Mouse (Mus musculus) embryonic fibroblast, embryonic 13.5 days (primary cell): Measurements from ENCODE around the gene Wdr92. TPM values are rescaled to one million over a fixed set of nuclear protein-coding genes. Genes with fewer than 3 reads are reported as not detected.
"Not testable (repeated sequence)": the region's sequence is repeated elsewhere in the genome, so short reads cannot be mapped to it uniquely, and the experiment has no call there.

Experiments
- H3K27ac ChIP-seq: 2 replicates; pipeline ENCODE4 v1.5.1; 2012; ENCODE audit warnings: low read length, control low read depth, inconsistent platforms; ENCODE audit not compliant: insufficient read depth
- H3K4me1 ChIP-seq: 2 replicates; pipeline ENCODE4 v1.6.1; 2011; ENCODE audit warnings: low read length; ENCODE audit not compliant: control insufficient read depth, insufficient read depth
- H3K4me3 ChIP-seq: 2 replicates; pipeline ENCODE4 v1.5.1; 2011; ENCODE audit warnings: mild to moderate bottlenecking, control low read depth, low read length; ENCODE audit not compliant: insufficient read depth
- CTCF ChIP-seq: IDR thresholded peaks from 2 replicates; pipeline ENCODE4 v1.5.1; 2011; ENCODE audit warnings: mild to moderate bottlenecking, control low read depth, low read length, moderate library complexity, borderline replicate concordance; ENCODE audit not compliant: insufficient read depth
- POLR2A ChIP-seq: IDR thresholded peaks from 2 replicates; pipeline ENCODE4 v1.6.1; 2011; ENCODE audit warnings: low read depth, mild to moderate bottlenecking, control low read depth, low read length, moderate library complexity
- polyA plus RNA-seq: library from polyadenylated mRNA; stranded (reverse); fragments of >200 nt; gene quantifications from 2 replicates; pipeline ENCODE4 v1.2.4, GENCODE M21; 2011; ENCODE audit warnings: low read depth; ENCODE audit not compliant: missing spikeins, insufficient read length

The Wdr92 gene
- polyA plus RNA-seq, 1 experiment, result 20.3 TPM

GRCm38 (mm10) chr11:17200936-17201335, 19.0 kb downstream of the Wdr92 start:
- H3K4me1 ChIP-seq, result no peaks in the 10 kb centered on the region; the same call in 1 of the 2 replicates
- no peak overlapping the region for H3K4me3 ChIP-seq
- TF ChIP-seq CTCF (no peak), POLR2A (no peak)
- no peak overlapping the region for H3K27ac ChIP-seq

GRCm38 (mm10) chr11:17202481-17202880, 20.6 kb downstream of the Wdr92 start:
- no peak for TF ChIP-seq CTCF
- TF ChIP-seq POLR2A, result no peak
- H3K4me1 ChIP-seq, result no peaks in the 10 kb centered on the region; the same call in 1 of the 2 replicates
- H3K4me3 ChIP-seq, result no peak overlapping the region
- H3K27ac ChIP-seq, result no peak overlapping the region

- TF ChIP-seq POLR2A, result peak; percentile 77
- TF ChIP-seq CTCF, result no peak
- Histone ChIP-seq H3K27ac (peak within 1 kb of the TSS; percentile 79), H3K4me1 (no peaks in the 10 kb centered on the region), H3K4me3 (peak within 1 kb of the TSS; percentile 82)
Measured at GRCm38 (mm10) chr11:17211258-17212140, 29.6 kb downstream of the Wdr92 start, which contains the start of gene Pno1. Gene Pno1 (minus strand): TSS chr11:17211568.

- H3K4me3 ChIP-seq, result peak overlapping the region; percentile 82
- peak overlapping the region; percentile 37 for H3K27ac ChIP-seq
- TF ChIP-seq CTCF (no peak), POLR2A (no peak; the same call in none of the 2 replicates)
- H3K4me1 ChIP-seq, result no peaks in the 10 kb centered on the region
Measured at GRCm38 (mm10) chr11:17212141-17212495, 30.2 kb downstream of the Wdr92 start.

GRCm38 (mm10) chr11:17212903-17213509, 31.1 kb downstream of the Wdr92 start:
- Histone ChIP-seq H3K27ac (no peak overlapping the region), H3K4me3 (no peak overlapping the region), H3K4me1 (no peaks in the 10 kb centered on the region)
- TF ChIP-seq CTCF (no peak), POLR2A (no peak)

- no peak overlapping the region for H3K4me3 ChIP-seq
- no peaks in the 10 kb centered on the region for H3K4me1 ChIP-seq
- H3K27ac ChIP-seq, result no peak overlapping the region
- no peak for TF ChIP-seq CTCF
- TF ChIP-seq POLR2A, result no peak
Measured at GRCm38 (mm10) chr11:17215475-17215874, 33.6 kb downstream of the Wdr92 start.

GRCm38 (mm10) chr11:17221126-17221525, 39.2 kb downstream of the Wdr92 start:
- no peak for TF ChIP-seq CTCF
- Histone ChIP-seq H3K27ac (no peak overlapping the region), H3K4me3 (no peak overlapping the region), H3K4me1 (no peaks in the 10 kb centered on the region)

GRCm38 (mm10) chr11:17232792-17233191, 50.9 kb downstream of the Wdr92 start:
- TF ChIP-seq POLR2A (no peak), CTCF (no peak)
- Histone ChIP-seq H3K4me3 (no peak overlapping the region), H3K4me1 (no peaks in the 10 kb centered on the region), H3K27ac (no peak overlapping the region)

GRCm38 (mm10) chr11:17236449-17237037, 54.6 kb downstream of the Wdr92 start:
- no peak overlapping the region for H3K4me3 ChIP-seq
- no peaks in the 10 kb centered on the region for H3K4me1 ChIP-seq
- TF ChIP-seq POLR2A, result no peak
- no peak for TF ChIP-seq CTCF
- H3K27ac ChIP-seq, result no peak overlapping the region

- not testable (repeated sequence) for H3K4me3 ChIP-seq, H3K4me1 ChIP-seq
Measured at GRCm38 (mm10) chr11:17238598-17238997, 56.7 kb downstream of the Wdr92 start.

More at GRCm38 (mm10) chr11:17238598-17238997, 56.7 kb downstream of the Wdr92 start:
- not testable (repeated sequence) for H3K27ac ChIP-seq
